Mouse (Mus musculus): Measurements from ENCODE around the gene Trim23.
"Not testable (repeated sequence)": the region's sequence is repeated elsewhere in the genome, so short reads cannot be mapped to it uniquely, and the experiment has no call there.

The Trim23 gene

DNA sequence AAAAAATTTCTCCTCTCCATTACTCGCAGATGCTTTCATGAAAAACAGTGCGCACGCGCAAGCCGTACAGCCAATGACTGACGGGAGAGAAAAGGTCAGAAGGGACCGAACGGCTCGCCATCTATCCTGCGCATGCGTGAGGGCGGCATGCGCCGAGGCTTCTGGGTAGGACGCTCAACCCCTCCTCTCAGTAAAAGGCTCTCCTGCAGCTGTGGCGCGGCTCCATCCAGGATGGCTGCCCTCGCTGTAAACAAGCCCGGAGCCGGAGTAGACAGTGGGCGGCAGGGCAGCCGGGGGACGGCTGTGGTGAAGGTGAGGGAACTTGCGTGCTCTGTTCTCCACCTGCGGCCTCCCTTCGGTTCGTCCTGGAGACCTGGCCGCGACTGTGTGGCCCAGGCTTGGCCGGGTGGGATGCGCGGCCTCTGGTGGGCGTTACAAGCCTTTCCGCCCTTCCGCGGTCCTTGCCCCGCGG, at the start of gene Trim23:
Trim23 (plus strand) TSS at position 148 of the 472 bp plus-strand sequence.
- DNase-seq (ENCODE audit: low spot score) = peak; percentile 99

DNA sequence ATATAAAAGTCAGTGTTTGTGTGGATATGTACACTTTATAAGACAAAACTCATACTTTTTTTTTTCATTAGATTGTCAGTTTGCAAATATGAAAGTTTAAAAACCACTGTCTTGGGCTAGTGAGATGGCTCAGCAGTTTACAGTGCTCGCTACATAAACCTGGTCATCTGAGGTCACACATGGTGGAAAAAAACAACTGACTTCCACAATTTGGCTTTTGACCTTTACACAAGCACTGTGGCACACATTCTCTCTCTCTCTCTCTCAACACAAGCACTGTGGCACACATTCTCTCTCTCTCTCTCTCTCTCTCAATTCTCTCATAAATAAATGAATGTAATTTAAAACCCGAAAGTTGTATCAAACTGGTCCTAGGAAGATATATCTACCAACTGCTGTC, 46.0 kb upstream of the Trim23 start:
- DNase-seq (ENCODE audit: low spot score) = no peak

DNA sequence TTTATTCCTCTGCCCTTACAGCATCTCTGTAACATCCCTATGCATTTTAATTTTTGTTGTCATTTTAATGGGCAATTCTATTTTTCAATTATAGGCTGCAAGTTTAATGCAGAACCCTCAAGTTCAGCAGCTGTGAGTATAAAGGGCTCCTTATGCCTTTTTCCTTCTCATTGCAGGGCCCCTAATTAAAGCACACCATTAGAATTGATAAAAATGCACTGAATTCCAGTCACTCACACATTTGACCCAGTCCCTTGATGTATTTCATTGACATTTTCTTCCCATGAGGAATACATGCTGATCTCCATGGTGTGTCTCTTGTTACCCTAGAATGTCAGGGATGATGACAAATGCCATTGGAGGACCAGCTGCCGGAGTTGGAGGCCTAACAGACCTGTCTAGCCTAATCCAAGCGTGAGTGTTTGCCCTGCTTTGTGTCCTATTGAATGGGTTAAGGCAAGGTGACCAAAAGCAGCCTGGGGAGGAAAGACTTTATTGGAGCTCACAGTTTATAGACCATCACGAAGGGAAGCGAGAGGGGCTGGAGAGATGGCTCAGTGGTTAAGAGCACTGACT, 44.0 kb upstream of the Trim23 start:
- DNase-seq (ENCODE audit: low spot score) = no peak

- DNase-seq (ENCODE audit: low spot score) = peak; percentile 78
Measured at GRCm38 (mm10) chr13:104139369-104140209, 39.0 kb upstream of the Trim23 start.

GRCm38 (mm10) chr13:104144871-104145270, 33.7 kb upstream of the Trim23 start:
- no peak for DNase-seq (ENCODE audit: low spot score)

- no peak for DNase-seq (ENCODE audit: low spot score)
Measured at GRCm38 (mm10) chr13:104145646-104146045, 33.0 kb upstream of the Trim23 start.

DNA sequence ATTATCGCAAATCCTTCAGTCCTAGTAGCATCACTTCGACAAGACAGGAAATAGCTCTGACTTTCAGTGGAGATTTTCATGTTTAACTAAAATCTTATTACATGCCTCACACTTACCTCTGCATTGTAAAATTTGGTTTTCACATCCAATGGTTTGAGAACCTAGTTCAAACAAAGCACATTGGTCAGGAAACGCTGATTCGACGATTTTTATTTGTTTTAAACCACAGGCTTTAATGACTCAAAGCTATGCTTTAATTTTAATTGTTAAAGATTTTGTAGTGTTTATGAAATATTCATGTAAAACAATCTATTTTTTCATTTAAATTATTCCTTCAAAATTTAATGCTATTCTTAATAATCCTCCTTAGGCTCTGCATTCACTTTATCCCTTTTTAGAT, 24.4 kb upstream of the Trim23 start:
- no peak for DNase-seq (ENCODE audit: low spot score)

- DNase-seq (ENCODE audit: low spot score) = no peak
Measured at GRCm38 (mm10) chr13:104155106-104155505, 23.5 kb upstream of the Trim23 start.

DNA sequence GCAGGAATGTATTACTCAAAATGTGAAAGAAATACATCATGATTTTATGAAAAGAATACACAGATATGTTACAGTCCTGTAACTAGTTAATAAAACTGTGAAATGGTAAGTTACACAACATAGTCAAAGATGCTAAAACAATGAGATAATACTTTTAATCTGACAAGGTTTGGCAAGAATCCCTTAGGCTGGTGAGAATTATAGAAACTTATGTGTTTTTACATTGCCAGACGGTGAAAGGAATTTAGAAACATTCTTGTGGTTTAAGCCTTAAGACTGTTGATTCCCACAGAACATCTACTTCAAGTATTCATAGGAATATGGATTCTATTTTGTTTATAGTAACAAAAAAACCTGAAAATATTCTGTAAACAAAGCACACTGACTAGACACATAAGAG, 22.9 kb upstream of the Trim23 start:
- DNase-seq (ENCODE audit: low spot score) = no peak

DNA sequence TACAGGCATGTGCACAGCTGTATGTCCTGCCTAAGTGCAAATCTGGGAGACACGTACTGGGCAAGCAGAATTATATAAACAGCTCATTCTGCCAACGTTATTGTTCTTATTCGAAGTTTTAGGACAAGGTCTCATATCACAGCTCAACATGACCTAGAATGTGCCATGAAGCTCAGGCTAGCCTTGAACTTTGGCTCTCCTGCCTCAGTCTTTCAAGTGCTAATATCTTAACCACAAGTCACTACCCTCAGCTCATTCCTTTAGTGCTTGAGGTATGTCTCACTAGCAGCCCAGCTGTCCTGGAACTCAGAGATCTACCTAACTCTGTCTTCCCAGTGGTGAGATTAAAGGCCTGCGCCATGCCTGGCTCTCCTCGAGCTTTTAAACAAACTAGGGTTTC, 6.9 kb upstream of the Trim23 start:
- DNase-seq (ENCODE audit: low spot score) = no peak

DNA sequence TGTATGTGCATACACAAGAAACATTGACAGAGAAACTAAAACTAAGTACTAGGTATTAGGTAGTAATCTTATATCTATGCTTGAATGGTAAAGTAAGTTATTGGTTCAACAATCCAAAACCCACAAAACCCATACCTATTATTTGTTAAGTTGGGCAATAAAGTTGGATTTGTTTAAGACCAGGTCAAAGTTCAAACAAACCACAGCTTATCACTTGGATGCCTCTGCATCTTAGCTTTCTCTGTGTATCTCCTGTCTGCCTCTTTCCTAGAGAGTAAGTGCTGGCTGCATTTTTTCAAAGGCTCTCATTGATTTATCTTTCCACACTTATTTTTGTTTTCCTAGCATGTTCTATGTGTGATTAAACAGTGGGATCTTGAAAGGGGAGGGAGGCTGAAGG, 6.1 kb upstream of the Trim23 start:
- DNase-seq (ENCODE audit: low spot score) = no peak

DNA sequence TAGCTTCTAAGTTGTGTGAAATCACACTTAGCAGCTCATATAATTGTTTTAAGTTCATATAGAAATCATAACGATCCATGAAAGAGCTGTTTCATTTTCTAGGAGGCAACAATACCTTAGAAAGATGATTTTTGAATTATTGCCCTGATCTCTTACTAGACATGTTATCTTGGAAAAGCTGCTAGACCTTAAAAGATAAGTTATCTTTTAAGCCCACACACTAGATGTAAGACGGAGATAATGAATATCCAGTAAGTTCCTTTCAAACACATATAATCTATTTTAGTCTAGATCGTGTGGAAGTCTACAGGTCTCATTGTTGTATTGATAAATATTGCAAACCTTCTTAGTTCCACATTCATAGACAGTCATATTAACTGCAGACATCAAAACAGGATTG, 1.7 kb upstream of the Trim23 start:
- no peak for DNase-seq (ENCODE audit: low spot score)

DNA sequence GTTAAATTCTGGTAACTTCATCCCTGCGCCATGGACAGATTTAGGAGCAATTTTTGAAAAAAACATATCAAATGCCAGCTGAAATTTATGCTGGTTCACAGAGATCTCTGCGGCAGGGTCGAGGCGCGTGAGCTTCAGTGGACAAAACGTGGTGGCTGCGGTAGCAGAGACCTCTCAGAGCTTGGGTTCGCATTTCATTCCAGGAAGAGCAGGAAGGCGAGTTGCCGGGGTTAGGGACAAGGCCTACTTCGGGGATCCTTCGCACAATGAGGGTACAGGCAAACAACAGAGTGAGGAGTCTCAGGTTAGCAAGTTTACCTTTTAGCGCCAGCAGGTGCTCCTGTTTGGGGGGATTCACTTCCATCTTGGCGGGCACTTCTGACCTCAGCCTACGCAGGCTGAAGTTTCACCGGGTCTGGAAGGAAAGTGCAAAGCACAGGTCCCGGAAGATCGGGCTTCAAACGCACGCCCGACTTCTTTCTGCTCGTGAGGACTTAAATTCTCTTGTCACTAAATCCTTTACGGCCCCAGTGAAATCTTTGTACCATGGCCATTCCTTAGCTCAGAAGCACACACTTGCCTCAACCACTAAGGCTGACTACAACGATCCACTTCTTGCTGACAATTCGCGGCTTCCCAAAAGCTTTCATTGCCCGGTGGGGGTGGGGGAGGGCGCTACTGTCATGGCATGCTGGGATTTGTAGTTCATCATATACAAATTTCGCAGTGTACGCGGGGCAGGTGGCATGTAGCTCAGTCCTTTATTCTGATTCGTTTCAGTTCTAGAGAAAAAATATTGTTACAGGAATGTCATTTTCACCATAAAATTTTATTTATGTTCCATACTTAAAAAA, 574 bp upstream of the Trim23 start, which contains the start of gene Trappc13:
Trappc13 (minus strand) TSS at position 674 of the 854 bp plus-strand sequence.
- peak; percentile 88 for DNase-seq (ENCODE audit: low spot score)

DNA sequence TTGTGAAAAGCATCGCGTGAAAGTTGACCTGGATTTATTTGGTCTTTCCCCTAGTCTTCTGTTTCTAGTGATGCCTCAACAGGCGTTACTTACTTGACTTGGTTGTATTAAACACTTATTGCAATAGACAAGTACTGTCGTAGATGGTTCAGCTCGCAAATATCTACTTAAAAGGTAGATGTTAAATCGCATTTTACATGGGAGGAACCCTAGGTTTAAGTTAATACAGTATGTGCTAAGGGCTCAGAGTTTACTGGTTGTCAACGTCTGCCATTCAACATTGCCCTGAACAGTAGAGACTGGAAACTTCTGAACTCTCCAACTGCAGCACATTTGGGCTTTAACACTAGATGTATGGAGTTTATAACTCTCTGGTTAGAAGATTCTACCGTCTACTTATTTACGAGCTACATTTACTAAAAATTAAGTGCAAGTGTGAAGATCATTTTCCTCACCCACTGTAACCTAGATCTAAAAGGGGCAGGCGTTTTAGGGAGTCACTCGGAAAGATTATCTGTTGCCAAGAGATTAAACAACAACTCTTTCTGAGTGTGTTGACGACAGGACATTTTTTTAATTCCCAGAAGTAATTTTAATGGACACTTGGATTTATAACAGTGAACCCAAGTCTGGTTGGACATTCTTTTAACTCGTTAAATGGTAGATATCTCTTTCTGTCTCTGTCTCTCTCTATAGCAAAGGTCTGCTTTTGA, 735 bp downstream of the Trim23 start:
- DNase-seq (ENCODE audit: low spot score) = peak; percentile 61

- DNase-seq (ENCODE audit: low spot score) = no peak
Measured at GRCm38 (mm10) chr13:104187357-104187756, 8.8 kb downstream of the Trim23 start.

DNA sequence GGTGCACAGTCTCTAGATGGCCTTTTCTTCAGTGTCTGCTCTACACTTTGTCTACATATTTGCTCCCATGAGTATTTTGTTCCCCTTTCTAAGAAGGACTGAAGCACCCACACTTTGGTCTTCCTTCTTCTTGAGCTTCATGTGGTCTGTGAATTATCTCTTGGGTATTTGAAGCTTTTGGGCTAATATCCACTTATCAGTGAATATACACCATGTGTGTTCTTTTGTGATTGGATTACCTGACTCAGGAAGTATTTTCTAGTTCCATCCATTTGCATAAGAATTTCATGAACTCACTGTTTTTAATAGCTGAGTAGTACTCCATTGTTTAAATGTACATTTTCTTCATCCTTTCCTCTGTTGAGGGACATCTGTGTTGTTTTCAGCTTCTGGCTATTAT, 17.3 kb downstream of the Trim23 start:
- DNase-seq (ENCODE audit: low spot score) = not testable (repeated sequence)

DNA sequence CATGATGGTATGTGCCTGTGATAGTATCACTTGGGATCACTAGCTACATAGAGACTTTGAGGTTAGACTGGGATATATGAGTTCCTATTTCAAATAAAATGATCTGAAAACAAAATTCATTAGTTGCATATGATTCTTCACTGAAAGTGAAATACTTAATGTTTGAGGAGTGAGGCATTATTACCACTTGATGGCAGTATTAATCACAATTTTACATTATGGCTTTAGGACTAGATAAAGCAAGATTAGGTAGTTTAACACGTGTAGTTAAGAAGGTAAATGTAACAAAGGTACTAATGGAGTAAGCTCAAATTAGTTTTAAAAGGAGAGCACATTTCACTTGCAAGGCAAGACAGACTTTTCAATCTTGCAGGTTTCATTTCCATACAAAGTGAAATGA, 25.7 kb downstream of the Trim23 start:
- peak; percentile 14 for DNase-seq (ENCODE audit: low spot score)

DNA sequence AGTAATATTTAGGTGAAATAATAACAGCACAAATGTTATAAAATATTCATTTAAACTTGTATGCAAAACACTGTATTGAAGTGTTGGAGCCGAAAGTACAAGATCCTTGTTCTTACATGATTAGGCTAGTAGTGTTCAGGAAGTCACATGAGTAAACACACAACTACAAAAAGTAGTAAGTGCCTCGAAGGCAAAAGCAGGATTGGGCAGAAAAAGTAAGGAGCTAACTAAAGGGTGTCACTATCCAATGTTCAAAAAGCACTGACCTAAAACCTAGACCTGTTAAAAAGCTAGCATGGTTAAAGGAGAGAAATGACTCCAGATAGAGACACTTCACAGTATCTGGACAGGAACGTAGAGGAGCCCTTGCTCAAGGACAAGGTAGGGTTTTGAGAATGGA, 48.9 kb downstream of the Trim23 start:
- peak; percentile 13 for DNase-seq (ENCODE audit: low spot score)

DNA sequence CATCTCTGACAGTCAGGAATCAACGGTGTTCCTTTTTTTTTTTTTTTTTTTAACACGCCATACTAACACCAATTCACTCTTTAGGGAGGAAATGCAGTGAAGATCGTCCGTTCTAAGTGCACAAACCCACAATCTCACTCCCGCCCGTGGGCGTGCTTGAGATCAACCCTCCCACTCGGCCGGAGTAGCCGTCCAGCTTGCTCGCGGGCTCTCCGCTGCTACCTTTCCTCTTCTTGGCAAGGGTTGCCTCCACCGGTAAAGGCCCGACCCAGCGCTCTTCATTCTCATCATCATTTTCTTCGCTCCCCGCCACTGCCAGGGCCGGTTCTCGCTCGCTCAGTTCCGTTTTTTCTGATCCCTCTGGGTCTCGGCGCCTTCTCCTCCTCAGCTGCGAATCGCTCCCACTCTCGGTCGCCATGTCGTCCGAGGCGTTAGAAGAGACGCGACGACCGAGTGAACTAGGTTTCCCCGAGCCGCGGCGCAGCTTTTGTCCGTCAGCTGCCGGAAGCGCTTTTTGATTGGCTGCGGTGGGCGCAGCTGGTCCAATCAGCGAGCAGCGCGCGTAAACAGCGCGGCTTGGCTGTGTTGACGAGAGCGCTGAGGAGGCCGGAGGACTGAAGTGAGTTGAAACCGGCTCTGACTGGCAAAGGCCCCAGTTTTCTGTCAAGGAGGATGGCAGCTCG, 49.9 kb downstream of the Trim23 start, which contains the start of the genes Cenpk and Ppwd1:
Cenpk (plus strand) TSS at position 228 of the 683 bp plus-strand sequence.
Ppwd1 (minus strand) TSS at position 460 of the 683 bp plus-strand sequence.
- DNase-seq (ENCODE audit: low spot score) = peak; percentile 96

GRCm38 (mm10) chr13:104229181-104229580, 50.6 kb downstream of the Trim23 start:
- DNase-seq (ENCODE audit: low spot score) = no peak
